Mouse (Mus musculus) kidney, adult 8-10 months (tissue): ENCODE data around the gene Malrd1.
A peak's percentile ranks its signal among the peaks of the same experiment; 100 is the strongest.

Experiments used
- DNase-seq, 2 experiments: peaks; one replicate each; pipeline ENCODE4 v3.0.0; 2022

Malrd1 gene

DNA sequence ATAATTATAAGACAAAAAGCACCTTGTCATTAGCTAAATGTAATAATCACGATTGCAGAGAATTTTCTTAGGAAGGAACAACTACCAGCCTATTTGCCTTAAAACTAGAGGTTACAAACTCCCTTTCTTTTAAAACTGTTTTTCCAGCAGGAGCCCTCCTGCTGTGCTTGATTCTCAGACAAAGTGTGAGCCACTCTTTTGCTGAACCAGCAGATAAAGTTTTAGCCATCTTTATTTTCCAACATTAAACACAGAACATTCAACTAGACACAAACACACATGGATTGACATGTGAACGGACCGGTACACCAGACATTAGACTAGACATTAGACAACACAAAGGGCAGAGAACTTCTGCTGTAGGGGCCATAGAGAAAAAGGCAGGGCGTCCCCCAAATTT is 505.3 kb downstream of the Malrd1 start:
- no peak for DNase-seq

DNA sequence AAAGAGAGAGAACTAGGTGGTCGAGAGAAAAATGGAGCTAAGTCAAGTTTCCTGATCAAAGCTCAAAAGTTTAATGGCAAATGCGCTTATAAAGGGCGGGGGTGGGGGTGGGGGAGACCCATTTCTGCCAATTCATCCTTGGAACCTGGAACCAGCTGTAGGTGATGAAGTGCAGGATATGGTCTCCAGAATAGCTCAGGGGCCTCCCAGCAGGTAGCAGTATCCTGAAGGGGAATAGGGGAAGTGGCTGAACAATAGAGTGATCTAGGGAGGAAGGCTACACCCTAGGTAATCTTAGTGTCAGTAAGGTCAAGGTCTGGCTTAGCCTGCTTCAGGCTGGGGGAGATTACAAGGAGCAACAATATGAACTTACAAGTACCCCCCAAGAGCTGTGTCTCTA is 506.5 kb downstream of the Malrd1 start:
- no peak for DNase-seq

DNA sequence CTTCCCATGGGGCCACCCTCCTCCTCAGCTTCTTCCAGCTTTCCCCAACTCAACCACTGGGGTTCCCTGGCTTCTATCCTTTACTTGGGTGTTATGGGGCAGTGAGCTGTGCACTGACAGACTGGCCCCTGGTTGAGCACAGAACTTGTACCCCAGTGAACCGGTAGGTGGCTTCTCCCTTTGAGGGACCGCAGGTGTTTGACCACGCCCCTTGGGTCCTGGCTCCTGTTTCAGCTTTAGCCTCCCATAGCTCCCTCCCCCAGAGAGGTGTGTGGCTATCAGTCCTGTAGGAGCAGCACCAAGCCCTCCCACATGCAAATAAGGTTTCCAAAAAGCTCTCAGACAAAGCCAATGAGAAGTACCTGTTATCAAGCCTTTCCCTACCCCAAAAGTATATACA is 584.4 kb downstream of the Malrd1 start:
- DNase-seq: no peak

DNA sequence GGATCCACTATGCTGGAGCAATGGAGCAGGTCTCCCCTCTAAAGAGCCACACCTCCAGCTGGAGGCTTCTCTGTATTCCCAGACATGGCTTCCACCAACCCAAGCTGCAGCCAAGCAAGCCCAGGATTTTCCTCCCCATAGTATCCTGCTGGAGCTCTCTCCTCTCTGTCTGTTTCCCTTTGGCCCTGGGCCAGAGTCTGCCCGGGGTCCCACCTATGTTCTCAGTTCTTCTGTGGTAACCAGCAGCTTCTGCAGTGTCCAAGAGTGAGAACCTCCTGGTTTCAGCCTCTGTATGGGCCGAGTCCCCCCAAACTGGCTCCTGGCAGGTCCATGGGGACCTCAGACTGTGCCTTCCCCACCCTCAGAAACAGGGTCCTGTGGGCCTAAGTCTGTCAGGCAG is 587.1 kb downstream of the Malrd1 start:
- no peak for DNase-seq

DNA sequence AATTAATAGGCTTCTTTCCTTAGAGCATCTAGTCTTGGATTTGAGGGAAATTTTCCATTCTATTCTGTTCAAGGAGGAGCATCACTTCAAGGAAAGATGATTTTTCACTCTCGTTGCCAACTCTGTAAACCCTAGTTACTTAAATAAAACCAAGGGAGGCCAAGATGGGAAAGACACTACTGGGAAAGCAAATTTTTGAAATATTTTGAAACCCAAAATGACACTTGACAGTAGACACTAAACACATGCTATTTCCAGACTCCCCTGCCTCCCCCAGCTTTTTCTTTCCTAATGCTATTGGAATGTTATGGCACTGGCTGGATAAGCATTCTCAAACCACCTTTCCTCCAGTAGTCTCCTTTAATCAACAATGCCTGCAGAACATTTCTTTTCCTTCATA is 621.7 kb downstream of the Malrd1 start:
- DNase-seq: no peak

GRCm38 (mm10) chr2:16152623-16153022 is 626.3 kb downstream of the Malrd1 start:
- DNase-seq: no peak

GRCm38 (mm10) chr2:16163246-16163989 is 637.1 kb downstream of the Malrd1 start:
- DNase-seq: no peak

GRCm38 (mm10) chr2:16168611-16169010 is 642.3 kb downstream of the Malrd1 start:
- DNase-seq: peak; percentile 40 to 41

GRCm38 (mm10) chr2:16172086-16172485 is 645.8 kb downstream of the Malrd1 start:
- no peak for DNase-seq

GRCm38 (mm10) chr2:16173355-16173754 is 647.1 kb downstream of the Malrd1 start:
- no peak for DNase-seq

DNA sequence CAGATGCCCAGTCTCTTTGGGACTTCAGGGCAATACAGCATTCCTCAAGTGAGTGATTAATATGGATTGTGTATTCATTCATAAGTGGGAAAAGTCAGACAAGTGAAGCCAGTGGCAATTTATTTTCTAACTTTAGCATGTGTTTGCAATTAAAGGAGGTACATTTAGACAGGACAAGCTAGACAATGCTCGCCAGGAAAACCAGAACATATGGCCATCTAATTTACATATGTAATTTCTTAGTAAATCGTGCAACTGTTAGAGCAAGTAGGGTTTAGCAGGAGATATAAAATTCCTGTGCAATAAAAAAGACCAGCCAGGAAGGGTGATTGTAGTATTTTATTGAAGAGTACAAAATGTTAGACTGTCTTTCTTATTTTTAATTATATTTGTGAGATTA is 655.9 kb downstream of the Malrd1 start:
- DNase-seq: no peak

- DNase-seq: no peak
Measured at GRCm38 (mm10) chr2:16183158-16183557, 656.9 kb downstream of the Malrd1 start.

DNA sequence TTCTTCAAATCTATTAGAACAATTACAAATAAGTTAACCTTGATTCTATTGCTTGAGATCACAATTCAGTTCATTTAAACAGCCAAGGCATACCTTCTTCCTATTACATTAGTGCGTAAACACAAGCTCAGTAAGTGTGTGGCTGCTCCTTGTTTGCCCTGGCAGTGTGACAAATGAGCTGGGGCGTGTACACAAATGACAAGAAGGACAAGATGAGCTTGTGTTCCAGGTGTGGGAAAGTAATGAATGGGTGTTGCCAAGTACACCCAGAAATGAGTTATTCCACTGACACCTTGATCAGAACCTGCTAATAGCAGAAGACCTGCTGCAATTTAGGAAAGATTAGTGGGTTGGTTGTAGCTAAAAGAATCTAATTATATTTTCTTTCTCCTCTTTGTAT is 683.7 kb downstream of the Malrd1 start:
- DNase-seq: no peak

GRCm38 (mm10) chr2:16212752-16213151 is 686.5 kb downstream of the Malrd1 start:
- DNase-seq: no peak

GRCm38 (mm10) chr2:16214111-16214510 is 687.8 kb downstream of the Malrd1 start:
- DNase-seq: no peak

DNA sequence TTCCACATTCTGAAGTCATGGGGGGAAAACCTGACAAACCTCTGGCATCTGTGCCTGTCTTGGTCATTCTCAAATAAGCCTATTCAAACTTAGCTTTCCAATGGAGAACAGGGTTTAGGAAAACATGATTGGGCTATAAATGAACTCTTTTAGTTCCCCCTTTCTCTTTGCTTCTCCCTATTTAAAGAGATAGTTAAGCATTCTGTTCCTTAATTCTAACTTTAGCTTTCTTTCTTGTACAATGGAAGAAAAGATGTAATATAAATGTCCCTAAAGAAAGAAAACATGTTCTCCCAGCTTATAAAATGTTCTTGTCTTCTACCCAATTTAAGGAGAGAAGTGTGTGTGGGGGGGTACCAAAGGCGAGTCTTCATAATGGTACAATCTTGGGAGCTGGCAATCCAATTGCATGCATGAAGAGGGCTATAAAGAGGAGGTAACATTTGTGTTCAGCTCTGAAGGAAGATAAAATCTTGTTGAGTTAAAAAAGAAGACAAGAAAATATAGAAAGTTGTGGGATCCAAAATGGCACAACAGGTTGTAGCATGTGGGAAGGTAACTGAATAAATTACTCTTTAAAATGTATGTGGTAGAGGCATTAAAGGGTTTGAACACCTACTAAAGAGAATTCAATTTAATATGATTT is 702.0 kb downstream of the Malrd1 start:
- no peak for DNase-seq

DNA sequence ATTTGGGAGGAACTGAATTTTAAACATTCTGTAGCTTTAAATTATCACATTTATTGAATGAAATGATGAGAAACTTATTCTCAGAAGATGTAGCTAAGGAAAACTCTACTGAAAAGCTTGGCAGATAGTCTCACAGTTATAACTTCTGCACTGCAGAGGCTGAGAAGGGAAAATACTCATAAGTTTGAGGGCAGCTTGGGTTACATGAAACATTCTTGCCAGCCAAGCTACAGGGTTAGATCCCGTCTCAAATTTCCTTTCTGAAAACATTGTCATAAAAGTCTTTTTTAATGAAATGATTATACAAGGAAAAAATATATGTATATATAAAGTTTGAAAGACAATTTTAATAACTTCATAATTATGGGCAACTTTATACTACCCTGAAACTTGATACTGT is 714.6 kb downstream of the Malrd1 start:
- no peak for DNase-seq

DNA sequence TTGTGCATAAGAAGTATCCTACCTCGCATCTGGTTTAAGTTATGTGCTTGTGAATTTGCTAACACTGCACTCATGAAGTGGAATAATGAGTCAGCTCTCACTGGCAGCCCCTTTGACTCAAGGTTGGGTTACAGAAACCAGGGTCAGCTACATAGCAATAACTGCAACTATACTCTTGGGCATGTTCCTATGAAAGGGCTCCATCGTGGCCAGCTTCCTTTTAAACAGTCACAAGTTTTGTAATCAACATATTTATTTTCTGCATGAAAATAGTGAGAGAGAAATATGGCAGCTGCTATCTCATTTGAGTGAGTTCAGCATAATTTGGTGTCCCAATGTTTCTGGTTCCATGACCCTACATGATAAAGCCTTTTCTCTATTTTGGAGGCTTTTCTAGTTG is 716.8 kb downstream of the Malrd1 start:
- no peak for DNase-seq

- no peak for DNase-seq
Measured at GRCm38 (mm10) chr2:16248861-16249260, 722.6 kb downstream of the Malrd1 start.

DNA sequence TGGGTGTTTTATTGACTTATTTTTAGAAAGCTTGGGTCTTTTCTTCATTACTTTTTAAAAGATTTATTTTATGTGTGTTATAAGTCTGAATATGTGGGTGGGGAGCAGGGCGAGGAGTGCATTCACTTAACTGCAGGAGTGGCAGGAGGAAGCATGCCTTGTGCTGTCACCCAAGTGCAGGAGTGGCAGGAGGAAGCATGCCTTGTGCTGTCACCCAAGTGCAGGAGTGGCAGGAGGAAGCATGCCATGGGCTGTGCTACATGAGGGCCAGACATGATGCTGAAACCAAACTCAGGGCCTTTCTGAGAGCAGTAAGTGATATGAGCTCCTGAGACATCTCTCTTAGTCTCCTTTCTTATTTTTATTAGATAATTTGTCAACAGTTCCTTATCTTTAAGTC is 726.0 kb downstream of the Malrd1 start:
- no peak for DNase-seq
